Mouse (Mus musculus): ENCODE results near the gene Slamf9. TPM values are rescaled to one million over a fixed set of nuclear protein-coding genes. Genes with fewer than 3 reads are reported as not detected.

Slamf9 gene
- total RNA-seq, 2 experiments from 2014 or later, result 1.1 to 1.2 TPM

DNA sequence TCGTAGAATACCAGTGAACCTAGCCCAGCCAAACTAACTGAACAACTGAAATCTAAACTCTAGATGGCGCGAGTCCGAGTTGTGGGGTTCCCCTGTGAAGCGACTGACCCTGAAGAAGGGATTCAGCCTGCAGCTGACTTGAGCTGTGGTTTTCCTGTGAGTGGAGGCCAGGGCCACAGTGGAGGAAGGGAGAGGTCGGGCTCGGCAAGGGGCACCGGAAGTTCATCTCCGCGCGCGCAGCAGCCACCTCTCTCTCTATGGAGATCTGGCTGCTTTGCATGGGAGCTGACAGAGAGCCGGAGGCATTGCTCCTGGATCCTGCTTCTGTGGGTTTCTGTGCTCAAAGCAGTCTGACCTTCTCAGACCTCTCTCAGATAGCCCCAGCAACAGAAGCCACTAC lies 37.8 kb downstream of the Slamf9 start:
- peak in 1 of 2 experiments; percentile 42 for DNase-seq (ENCODE audit: low spot score in 2 of 2)

DNA sequence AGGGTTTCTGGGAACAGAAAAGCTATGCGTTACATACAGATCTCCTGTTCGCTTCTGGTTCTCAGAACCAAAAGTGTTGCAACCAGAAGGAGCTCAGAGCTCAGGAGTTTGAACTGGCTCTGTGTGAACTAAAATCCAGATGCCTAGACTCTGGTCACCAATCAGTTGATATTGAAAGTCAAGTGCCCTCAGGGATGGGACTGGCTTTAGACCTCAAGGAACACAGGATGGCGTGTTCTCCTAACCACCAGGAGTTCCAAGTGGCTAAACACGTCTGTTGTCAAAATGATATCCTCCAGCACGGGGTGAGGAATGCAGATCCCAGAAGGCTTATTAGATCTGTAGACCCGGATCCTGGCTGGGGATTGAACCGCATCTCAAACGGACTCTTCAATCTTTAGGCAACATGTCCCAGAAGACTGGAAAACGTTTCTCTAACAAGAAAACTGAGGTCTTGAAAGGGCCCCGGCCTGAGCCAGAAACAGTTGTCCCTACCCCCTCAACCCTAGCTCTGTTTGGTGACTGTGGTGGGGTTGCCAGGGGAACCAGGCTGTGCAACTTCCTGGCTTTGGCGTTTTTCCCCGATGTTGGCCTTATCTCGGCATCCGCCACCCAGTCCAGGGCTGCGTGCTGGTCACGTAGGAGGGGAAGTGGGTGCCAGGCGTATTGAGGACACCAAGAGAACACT lies 38.5 kb downstream of the Slamf9 start:
- DNase-seq (ENCODE audit: low spot score in 2 of 2), result no peak

DNA sequence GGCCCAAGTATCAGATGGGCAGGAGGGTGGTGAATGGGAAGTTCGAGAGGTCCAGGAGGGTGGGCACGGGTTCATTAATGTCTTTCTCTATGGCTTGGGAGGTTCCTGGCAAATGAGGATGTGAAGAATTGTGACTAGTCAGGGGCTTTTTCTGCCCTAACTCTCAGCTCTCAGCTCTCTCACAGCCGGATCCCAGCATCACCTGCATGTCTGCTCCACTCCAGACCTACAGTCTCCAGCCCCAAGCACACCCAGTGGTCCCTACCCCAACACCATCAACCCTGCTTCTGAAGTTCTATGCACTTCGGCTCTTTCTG lies 39.0 kb downstream of the Slamf9 start:
- DNase-seq (ENCODE audit: low spot score in 2 of 2), result no peak

DNA sequence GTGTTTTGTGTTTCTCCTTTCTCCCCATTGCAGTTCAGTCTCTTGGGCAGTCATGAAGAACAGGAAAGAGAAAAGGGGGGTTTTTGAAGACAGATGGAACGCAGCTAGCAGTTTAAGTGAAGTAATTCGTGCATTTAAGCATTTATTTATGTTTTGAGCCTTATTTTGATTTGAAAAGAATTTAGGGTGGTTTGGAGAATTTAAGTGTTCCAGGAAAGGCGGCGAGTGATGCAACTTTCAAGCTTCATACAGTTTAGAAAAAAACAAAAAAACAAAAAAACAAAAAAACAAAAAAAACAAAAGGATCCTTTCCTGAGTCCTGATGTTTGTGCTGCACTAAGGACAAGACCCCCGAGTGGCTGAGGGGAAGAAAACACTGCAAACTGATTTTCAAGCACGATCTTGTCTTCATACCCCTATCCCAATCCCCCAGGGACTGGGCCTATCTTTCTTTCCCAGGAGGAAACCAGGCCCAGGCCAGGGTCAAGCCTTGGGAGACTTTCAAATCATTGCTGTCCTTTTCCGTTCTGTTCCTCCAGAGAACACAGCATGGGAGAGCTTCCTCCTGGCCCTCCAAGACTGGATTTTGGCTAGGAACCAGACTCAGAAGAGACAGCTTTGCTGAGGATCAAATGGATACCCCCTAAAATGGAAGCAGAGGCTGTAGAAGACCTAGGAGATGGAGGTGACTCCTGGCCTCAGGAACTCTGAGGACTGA lies 39.6 kb downstream of the Slamf9 start:
- no peak for DNase-seq (ENCODE audit: low spot score in 2 of 2)

DNA sequence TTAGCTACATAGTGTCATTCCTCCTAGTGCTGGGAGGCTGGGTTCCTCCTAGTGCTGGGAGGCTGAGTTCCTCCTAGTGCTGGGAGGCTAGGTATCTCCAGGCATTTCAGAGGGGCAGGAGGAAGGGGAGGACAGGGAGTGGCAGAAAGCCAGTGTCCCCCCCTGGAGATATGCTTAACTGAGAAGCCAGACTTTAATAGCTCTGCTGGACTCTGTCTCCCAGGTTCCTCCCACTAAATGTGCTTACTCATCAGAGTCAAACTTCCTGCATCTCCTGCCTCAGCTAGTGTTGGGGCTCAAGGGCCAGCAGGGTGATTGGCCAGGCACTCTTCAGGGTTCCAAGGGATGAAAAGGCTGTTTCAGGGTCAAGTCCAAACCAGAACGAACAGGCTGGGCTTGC lies 40.2 kb downstream of the Slamf9 start:
- no peak for DNase-seq (ENCODE audit: low spot score in 2 of 2)

DNA sequence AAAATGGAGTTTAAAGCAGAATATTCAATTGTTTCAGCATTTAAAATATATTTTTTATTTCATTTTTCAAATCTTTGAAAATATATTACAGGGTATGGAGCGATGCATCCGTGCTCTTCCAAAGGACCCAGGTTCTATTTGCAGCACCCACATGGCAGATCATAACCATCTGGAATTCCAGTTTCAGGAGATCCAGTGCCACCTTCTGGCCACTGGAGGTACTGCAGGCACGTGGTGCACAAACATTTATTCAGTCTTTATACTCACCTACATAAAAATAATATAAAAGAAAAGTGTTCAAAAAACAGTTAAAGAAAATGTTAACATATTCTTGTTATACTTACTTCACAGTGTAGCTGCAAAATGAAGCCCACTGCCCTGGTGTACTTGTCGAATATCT lies 42.9 kb downstream of the Slamf9 start:
- no peak for DNase-seq (ENCODE audit: low spot score in 2 of 2)

DNA sequence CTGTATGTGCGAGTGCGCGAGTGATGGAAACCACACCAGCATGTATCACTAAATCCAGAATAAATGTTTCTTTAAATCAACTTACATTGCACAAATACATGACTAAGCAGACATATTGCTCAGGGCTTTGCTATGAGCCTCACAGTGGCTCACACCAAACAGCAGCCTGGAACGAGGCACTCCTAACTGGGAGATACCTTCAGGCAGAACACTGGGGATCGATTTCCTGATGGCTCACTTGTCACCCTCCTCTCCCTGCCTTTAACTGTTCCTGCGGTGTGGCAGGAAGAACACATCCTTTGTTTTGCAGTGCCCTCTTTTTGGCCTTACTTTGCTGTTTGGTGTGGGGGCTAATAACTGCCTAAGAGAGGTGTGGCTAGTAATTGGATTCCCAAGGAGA lies 44.5 kb downstream of the Slamf9 start:
- DNase-seq (ENCODE audit: low spot score in 2 of 2), result no peak

DNA sequence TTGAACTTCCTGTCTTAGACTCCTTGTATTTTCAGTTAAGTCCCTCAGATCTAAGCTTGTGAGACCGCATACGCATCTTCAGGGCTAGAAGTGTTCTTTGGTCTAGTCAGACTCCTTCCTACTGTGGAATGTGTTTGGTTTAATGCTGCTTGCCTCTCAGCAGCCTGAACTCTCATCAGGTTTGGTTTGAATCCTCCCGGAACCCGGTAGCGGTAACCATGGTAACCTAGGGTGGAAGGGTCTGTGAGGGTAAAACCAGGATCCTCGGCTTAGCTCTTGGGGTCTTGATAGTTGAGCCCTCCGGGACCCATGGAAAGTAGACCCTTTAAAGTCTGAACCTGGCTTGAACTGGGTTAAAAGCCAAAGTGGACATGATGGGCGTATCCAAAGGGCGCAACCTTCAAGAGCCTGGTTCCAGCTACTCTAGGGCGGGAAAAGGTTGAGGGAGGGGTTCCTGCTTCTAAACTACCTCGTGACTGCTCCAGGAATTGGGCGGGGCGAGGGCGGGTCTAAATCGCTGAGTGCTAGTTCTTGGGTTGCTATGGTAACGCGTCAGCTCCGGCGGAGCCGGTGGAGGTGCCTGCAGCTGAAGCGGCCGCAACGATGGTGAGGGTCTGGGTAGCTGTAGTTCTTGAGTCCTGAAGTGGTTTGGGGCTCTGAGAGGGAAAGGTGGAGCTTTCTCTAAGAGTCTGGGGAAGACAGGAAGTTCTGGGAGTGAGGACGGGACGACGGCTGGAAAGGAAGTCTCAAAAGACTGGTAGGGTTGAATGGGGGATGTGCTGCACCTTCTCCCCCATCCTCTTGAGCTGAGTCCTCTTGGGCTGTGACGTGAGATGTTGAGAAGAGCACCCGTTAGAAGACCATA lies 45.6 kb downstream of the Slamf9 start, which contains the start of gene Cfap45:
TSS of gene Cfap45 (plus strand) at position 226 of the 865 bp plus-strand sequence.
- peak; percentile 38 to 59 for DNase-seq (ENCODE audit: low spot score in 2 of 2)

DNA sequence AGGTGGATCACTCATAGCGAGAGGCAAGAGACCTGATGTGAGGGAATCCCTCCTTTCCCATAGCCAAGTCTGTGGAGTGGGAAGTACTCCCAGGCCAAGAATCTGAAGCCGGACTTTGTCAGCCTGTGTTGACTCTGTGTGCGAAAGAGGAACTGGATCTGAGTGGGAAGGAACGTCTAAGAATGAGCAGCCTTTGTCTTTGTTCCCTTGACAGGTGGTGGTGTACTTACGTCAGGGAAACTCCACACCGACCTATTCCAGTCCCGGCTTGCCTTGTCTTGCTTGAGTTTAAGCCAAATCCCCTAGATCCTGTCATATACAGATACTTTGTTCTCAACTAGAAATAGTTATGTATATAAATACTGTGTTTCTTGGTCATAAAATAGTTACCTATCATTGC lies 47.4 kb downstream of the Slamf9 start:
- no peak for DNase-seq (ENCODE audit: low spot score in 2 of 2)

DNA sequence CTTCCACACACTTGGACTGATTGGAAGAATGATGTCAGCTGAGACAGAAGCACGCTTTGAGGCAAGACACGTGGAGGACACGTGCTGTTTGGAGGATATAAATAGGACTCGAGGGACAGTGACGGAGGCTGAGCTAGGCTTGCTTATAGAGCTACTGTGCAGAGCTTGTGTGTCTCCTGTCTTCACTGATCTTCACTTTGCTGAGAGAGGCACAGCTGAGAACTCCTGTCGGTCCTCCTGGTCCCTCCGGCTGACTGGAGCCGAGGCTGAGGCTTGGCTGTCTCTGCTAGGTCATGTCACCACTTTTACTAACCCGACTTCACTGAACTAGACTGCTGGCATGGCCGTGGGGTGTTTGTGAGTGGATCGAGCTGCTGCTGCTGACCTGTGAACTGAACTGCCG lies 48.5 kb downstream of the Slamf9 start:
- DNase-seq (ENCODE audit: low spot score in 2 of 2), result no peak

DNA sequence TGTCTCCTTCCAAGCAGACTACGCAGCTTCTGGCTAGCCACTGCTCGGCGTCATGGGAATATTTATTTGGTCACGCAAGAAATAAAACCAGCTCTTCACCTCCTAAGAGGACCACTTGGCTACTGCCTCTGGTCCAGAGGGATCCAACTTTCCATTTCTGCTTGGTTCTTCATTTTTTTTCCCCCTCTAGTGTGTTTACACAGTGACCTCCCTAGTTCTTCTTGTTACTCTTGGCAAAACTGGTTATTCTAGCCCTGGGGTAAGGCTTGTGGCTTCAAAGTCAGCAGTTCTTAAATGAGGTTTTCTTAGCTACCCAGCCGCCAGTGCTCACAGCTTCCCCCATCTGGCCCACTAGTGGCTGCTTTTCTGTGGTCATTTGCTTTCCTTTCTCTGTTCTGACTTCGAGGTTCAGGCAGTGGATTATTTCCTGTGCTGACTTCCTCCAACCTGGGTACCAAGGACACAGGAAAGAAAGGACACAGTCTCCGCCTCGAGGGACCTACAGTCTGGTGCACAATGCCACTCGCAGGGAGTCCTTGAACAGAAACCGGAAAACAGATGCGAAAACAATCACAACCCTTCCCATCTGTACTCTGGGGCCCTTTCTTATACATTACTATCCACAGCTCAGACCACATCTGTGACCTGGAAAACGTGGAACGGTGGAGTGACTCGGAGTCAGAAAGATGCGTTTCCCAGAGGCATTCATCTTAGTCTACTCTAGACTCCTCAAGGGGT lies 50.0 kb downstream of the Slamf9 start:
- DNase-seq (ENCODE audit: low spot score in 2 of 2), result no peak

DNA sequence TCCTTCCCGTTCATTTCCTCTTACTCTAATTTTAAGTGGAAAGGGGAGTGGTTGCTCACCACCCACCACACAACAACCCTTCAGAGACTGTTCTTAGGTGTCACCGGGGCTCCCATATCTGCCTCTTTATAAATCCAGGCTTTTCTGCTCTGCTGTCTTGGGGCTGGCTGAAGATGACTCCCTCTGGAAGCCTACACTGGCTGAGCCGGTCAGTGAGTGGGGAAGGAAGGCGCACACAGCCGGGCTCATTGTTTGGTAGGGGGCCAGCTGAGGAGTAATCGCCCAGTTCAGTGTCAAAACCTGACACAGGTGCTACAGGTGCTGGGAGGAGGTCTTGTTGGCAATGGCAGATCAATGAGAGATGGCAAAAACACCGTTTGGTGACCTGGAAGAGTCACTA lies 50.8 kb downstream of the Slamf9 start:
- no peak for DNase-seq (ENCODE audit: low spot score in 2 of 2)

DNA sequence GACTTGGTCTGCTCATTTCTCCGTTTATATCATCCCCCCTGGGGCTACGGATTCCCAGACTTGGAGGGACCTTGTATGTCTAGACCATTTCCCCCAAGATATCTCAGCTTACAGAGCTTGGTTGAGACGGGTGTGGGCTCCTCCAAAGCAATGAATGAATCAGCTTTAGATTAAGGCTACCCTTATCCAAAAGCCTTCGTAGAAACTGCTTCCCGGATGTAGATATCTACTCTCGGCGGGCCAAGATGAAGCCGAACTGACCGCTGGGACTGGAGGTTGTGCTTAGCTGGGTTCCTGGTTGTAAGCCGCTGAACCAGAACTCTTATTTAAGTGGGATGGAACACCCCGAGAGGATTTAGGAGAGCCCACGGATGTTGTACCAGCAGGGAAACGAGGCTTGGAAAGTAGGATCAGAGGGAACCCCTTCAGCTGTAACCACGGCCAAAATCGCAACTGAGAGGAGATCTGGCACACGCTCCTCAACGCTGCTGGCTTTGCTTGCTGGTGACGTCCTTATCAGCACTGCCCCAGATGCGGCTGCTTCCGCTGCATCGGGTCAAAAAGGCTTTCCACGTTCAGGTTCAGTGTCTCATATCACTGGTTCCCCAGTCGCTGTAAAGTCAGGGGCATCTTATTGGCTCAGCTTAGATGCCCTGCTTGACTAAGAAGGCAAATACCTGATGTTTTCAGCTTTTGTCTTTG lies 51.4 kb downstream of the Slamf9 start:
- DNase-seq (ENCODE audit: low spot score in 2 of 2), result no peak

DNA sequence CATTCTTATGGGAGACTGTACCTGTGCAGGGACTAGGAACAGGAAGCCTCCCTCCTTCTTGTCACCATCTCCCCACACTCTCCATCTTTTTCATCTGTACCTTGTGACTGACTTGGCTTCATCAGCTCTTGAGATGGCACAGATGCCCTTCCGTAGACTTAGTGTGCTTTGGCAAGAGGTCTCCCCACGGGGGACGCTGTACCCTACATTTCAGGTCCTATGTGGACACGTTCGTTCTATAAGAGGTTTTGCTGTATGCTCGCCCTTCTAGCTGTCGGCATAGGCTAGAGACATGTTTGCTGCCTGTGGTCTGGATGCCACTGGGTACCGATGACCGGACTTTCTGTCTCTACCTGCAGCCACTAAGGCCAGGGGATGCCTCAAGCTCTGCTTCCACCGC lies 52.3 kb downstream of the Slamf9 start:
- no peak for DNase-seq (ENCODE audit: low spot score in 2 of 2)

Other genes with a start within 250 kb of the Slamf9 start
- under 1 TPM; 0.39 to 0.45 TPM for gene Atp1a4, start 216.9 kb upstream of the Slamf9 start, total RNA-seq (2021)
- 10 to 100 TPM; 45.3 to 55.6 TPM for gene Igsf8, start 213.7 kb upstream of the Slamf9 start, total RNA-seq (2021)
- 10 to 100 TPM; 50.9 to 70.2 TPM for gene Atp1a2, start 177.3 kb upstream of the Slamf9 start, total RNA-seq (2021)
- gene Kcnj9, start 146.0 kb upstream of the Slamf9 start, total RNA-seq (2021), result under 1 TPM; 0.11 to 0.20 TPM
- 1 to 10 TPM; 1.8 to 4.5 TPM for gene Kcnj10, start 134.1 kb upstream of the Slamf9 start, total RNA-seq (2021)
- gene Pigm, start 98.8 kb upstream of the Slamf9 start, total RNA-seq (2021), result 10 to 100 TPM; 18.1 to 19.9 TPM
- 10 to 100 TPM in 1 of 2 experiments, 1 to 10 TPM in 1; 6.0 to 10.6 TPM for gene Igsf9, start 6.4 kb downstream of the Slamf9 start, total RNA-seq (2021)
- gene Tagln2, start 24.7 kb downstream of the Slamf9 start, total RNA-seq (2021), result 100 to 1,000 TPM; 143 to 153 TPM
- gene Cfap45, start 45.4 kb downstream of the Slamf9 start, total RNA-seq (2021), result 1 to 10 TPM; 2.0 to 2.1 TPM
- gene Vsig8, start 80.6 kb downstream of the Slamf9 start, total RNA-seq (2021), result under 1 TPM in 1 of 2 experiments, not detected in 1; 0.17 TPM
- under 1 TPM; 0.25 to 0.28 TPM for gene Slamf8, start 115.2 kb downstream of the Slamf9 start, total RNA-seq (2021)
- not detected for gene Fcrl6, start 127.2 kb downstream of the Slamf9 start, total RNA-seq (2021)
- gene Dusp23, start 157.6 kb downstream of the Slamf9 start, total RNA-seq (2021), result 1 to 10 TPM; 7.1 to 7.8 TPM
- 10 to 100 TPM in 1 of 2 experiments, under 1 TPM in 1; 0.45 to 10.9 TPM for gene Crp, start 222.7 kb downstream of the Slamf9 start, total RNA-seq (2021)

Measured in adrenal gland, postnatal 4 days (tissue).